Mouse (Mus musculus): ENCODE measurements around the gene Mrtfb. TPM values are rescaled to one million over a fixed set of nuclear protein-coding genes. Genes with fewer than 3 reads are reported as not detected.

Mrtfb gene
- total and polyA plus RNA-seq, 3 experiments, result 8.3 to 27.1 (median 24.9) TPM

DNA sequence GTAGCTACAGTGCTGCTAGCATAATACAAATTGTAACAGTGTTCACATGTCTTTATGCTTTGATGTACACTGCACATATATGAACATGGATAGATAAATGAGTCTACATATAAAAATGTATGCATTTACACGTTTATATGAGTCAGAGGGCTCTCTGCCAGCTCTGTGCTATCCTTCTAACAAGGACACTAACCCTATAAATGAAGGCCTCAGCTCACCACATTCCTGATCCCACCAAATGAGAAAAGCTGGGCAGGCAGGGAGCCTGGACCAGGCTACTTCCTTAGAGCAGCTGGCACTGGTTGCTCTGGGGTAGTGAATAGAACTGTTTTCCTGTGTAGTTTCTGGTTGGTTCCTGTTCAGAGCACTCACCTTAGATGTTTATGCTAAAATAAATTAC, 110.0 kb downstream of the Mrtfb start:
- intact Hi-C loops (cut with DNase I), result no loop called here
- H3K9ac ChIP-seq (ENCODE audit: low read depth, low read length), result no peak overlapping the region
- no peak for DNase-seq
- H3K4me1 ChIP-seq (ENCODE audit: control insufficient read depth, insufficient read depth, low read length), result peaks cover 16% of the 10 kb centered on the region
- WGBS, result 30% methylated on average over 1 of the region's 1 CpGs
- H3K36me3 ChIP-seq (ENCODE audit: control insufficient read depth, insufficient read depth, low read length), result peaks cover 22% of the 10 kb centered on the region
- H3K4me3 ChIP-seq, result no peak overlapping the region
- H3K27ac ChIP-seq, result peak overlapping the region; percentile 45
- H3K79me2 ChIP-seq (replicated peaks; ENCODE audit: control insufficient read depth, insufficient read depth, low read length), result peaks cover 5% of the 10 kb centered on the region
- H3K27me3 ChIP-seq (ENCODE audit: control insufficient read depth, insufficient read depth, low read length), result no peaks in the 10 kb centered on the region
- TF ChIP-seq POLR2A (IDR thresholded peaks at IDR 0.05; ENCODE audit: insufficient read depth, low read depth, low read length) (no peak), EP300 (IDR thresholded peaks at IDR 0.05; ENCODE audit: insufficient read depth, low read depth, low read length) (no peak)

DNA sequence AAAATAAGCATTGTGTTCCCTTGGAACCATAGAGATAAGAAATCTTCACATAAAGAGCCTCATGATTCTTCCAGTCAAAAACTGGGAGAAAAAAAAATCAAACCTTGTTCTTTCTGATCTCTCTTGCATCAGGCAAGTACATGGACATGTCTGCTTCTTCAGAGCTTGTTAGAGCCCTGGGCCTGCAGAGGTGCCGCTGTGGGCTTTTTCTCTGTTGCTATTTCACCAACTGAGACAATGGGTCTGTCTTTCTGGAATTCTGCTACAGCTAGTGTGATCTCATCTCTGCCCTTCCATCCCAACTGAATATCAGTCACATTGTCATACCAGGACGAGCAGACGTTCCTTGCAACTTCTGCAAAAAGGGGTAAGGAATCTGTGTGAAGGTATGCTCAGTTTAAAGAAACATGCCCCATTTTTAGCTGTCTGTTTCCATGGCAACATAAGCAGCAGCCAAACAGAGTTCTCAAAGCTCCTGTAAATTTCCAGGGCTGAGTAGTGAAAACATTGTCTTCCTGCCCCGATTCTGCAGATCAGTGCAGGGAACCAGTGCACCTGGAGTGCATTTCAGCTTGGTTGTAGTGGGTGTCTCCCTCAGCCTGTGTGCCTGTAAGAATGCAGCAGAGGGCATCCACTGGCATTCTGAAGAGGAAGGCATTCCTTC, 110.7 kb downstream of the Mrtfb start:
- intact Hi-C loops (cut with DNase I), result no loop called here
- Histone ChIP-seq H3K36me3 (ENCODE audit: control insufficient read depth, insufficient read depth, low read length) (peaks cover 22% of the 10 kb centered on the region), H3K9ac (ENCODE audit: low read depth, low read length) (0 out of 2 replicates have a peak overlapping the region, but pooled peaks have one; percentile 8), H3K79me2 (replicated peaks; ENCODE audit: control insufficient read depth, insufficient read depth, low read length) (0 out of 2 replicates have a peak, but pooled peaks cover 2% of the 10 kb centered on the region), H3K27ac (peak overlapping the region; percentile 45), H3K4me3 (no peak overlapping the region), H3K27me3 (ENCODE audit: control insufficient read depth, insufficient read depth, low read length) (no peaks in the 10 kb centered on the region), H3K4me1 (ENCODE audit: control insufficient read depth, insufficient read depth, low read length) (peaks cover 18% of the 10 kb centered on the region)
- TF ChIP-seq CTCF (IDR thresholded peaks at IDR 0.05) (no peak), EP300 (IDR thresholded peaks at IDR 0.05; ENCODE audit: insufficient read depth, low read depth, low read length) (no peak), POLR2A (IDR thresholded peaks at IDR 0.05; ENCODE audit: insufficient read depth, low read depth, low read length) (no peak)
- DNase-seq, result peak in 1 of 2 experiments; percentile 15
- WGBS, result 17% methylated on average over 4 of the region's 4 CpGs

DNA sequence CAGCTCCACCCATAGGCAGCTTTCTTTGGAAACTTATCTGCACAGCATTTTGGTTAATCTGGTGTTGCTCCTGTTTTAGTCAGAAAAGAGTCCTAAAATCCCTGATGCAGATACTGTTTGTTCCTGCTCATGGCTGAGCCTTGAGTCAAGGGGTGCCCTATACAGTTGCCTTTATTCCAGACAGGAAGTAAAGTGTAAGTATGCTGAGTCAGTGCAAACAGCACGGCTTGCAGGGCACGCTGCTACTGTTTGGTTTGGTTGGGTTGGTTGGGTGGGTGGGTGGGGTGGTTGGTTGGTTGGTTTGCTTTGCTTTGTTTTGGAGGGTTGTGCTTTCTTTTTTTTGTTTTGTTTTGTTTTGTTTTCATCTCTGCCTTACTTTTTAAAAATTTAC, 111.2 kb downstream of the Mrtfb start:
- WGBS, result 54% methylated on average over 2 of the region's 2 CpGs
- no peak for DNase-seq
- H3K4me3 ChIP-seq, result no peak overlapping the region
- no peak overlapping the region for H3K9ac ChIP-seq (ENCODE audit: low read depth, low read length)
- TF ChIP-seq CTCF (IDR thresholded peaks at IDR 0.05) (no peak), POLR2A (IDR thresholded peaks at IDR 0.05; ENCODE audit: insufficient read depth, low read depth, low read length) (no peak), EP300 (IDR thresholded peaks at IDR 0.05; ENCODE audit: insufficient read depth, low read depth, low read length) (no peak)
- peaks cover 21% of the 10 kb centered on the region for H3K36me3 ChIP-seq (ENCODE audit: control insufficient read depth, insufficient read depth, low read length)
- peaks cover 20% of the 10 kb centered on the region for H3K4me1 ChIP-seq (ENCODE audit: control insufficient read depth, insufficient read depth, low read length)
- H3K27ac ChIP-seq, result peak overlapping the region; percentile 45
- intact Hi-C loops (cut with DNase I), result no loop called here
- H3K79me2 ChIP-seq (replicated peaks; ENCODE audit: control insufficient read depth, insufficient read depth, low read length), result no peaks in the 10 kb centered on the region
- H3K27me3 ChIP-seq (ENCODE audit: control insufficient read depth, insufficient read depth, low read length), result no peaks in the 10 kb centered on the region

DNA sequence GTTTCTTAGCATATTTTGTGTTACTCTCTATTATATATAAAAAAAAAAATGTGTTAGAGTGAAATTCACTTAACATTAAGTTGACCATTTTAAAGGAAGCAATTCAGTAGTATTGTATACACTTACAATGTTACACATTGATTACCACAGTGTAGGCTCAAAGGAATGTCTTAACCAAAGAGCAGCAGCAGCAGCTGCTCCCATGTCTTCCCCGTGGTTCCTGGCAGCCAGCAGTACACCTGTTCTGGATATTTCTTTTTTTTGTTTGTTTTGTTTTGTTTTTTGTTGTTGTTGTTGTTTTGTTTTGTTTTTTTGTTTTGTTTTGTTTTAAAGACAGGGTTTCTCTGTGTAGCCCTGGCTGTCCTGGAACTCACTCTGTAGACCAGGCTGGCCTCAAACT, 112.4 kb downstream of the Mrtfb start:
- Histone ChIP-seq H3K4me1 (ENCODE audit: control insufficient read depth, insufficient read depth, low read length) (peaks cover 22% of the 10 kb centered on the region), H3K27ac (no peak overlapping the region), H3K4me3 (no peak overlapping the region), H3K36me3 (ENCODE audit: control insufficient read depth, insufficient read depth, low read length) (peaks cover 26% of the 10 kb centered on the region), H3K27me3 (ENCODE audit: control insufficient read depth, insufficient read depth, low read length) (no peaks in the 10 kb centered on the region), H3K9ac (ENCODE audit: low read depth, low read length) (no peak overlapping the region), H3K79me2 (replicated peaks; ENCODE audit: control insufficient read depth, insufficient read depth, low read length) (no peaks in the 10 kb centered on the region)
- 93% methylated on average over 1 of the region's 1 CpGs for WGBS
- TF ChIP-seq CTCF (IDR thresholded peaks at IDR 0.05) (no peak), POLR2A (IDR thresholded peaks at IDR 0.05; ENCODE audit: insufficient read depth, low read depth, low read length) (no peak), EP300 (IDR thresholded peaks at IDR 0.05; ENCODE audit: insufficient read depth, low read depth, low read length) (no peak)
- no peak for DNase-seq
- intact Hi-C loops (cut with DNase I), result no loop called here

DNA sequence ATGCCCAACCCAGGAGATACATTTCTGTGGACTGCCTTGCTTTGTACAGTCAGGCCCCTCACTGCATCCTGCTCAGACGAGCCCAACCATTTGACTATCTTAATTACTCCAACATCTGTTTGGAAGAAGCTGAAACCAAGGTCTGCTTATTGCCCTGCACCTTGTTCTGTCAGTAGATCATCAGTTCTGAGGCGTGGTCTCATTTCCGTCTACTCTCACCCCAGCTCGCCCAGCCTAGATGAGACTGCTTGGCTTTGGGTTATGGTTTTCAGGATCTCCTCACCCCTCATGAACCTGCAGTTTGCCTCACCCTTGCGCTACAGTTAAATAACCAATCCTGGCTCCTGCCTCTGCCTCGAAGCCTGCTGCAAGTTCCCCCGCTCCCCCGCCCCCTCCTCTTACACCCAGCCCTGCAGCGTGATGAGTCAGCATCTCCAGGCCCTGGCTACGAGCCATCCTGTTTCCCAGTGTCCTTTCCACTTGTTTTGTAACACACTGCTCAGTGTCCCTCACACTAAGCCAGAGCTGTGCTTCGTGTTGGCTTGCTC, 115.5 kb downstream of the Mrtfb start:
- 3% methylated on average over 11 of the region's 11 CpGs for WGBS
- DNase-seq, result peak; percentile 90
- Histone ChIP-seq H3K27me3 (ENCODE audit: control insufficient read depth, insufficient read depth, low read length) (no peaks in the 10 kb centered on the region), H3K4me3 (no peak overlapping the region), H3K79me2 (replicated peaks; ENCODE audit: control insufficient read depth, insufficient read depth, low read length) (no peaks in the 10 kb centered on the region), H3K9ac (ENCODE audit: low read depth, low read length) (0 out of 2 replicates have a peak overlapping the region, but pooled peaks have one; percentile 0), H3K27ac (peak overlapping the region; percentile 32), H3K4me1 (ENCODE audit: control insufficient read depth, insufficient read depth, low read length) (peaks cover 19% of the 10 kb centered on the region), H3K36me3 (ENCODE audit: control insufficient read depth, insufficient read depth, low read length) (peaks cover 18% of the 10 kb centered on the region)
- no peak for TF ChIP-seq POLR2A (IDR thresholded peaks at IDR 0.05; ENCODE audit: insufficient read depth, low read depth, low read length)
- TF ChIP-seq CTCF (IDR thresholded peaks at IDR 0.05), result no peak
- TF ChIP-seq EP300 (IDR thresholded peaks at IDR 0.05; ENCODE audit: insufficient read depth, low read depth, low read length), result peak; percentile 74; the same call in 1 of the 2 replicates
- intact Hi-C loops (cut with DNase I), result loop anchor here (2.0 kb wide), 1 partner anchor 13 kb away; no protein-coding TSS in a partner anchor

DNA sequence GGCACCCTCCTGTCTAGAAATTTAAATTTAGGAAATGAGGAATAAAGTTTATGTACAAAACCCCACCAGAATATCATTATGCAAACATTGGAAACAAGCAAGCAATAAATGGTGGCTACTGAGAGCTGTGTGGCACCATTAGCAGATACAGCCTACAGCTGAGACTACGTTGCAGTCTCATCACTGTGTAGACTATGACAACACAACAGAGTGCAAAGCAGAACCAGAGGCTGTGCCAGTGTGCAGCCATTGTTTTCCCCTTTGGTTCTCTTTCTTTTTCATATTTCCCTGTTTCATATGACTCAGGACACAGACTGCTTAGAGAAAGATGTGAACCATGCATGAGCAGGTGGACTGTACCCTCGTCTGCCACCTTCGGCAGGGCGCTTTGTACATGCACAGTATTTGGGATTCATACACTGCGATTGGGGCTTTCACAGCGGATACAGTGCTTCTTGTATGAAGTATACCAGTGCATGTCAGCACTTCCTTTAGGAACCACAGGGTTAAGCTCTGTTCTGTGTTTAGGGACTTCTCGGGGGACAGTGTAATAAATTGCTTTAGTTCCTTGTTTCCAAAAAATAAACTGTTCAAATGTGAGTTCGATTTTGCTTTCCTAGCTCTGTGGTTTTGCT, 116.7 kb downstream of the Mrtfb start:
- intact Hi-C loops (cut with DNase I), result loop anchor here (2.0 kb wide), 1 partner anchor 14 kb away; no protein-coding TSS in a partner anchor
- TF ChIP-seq EP300 (IDR thresholded peaks at IDR 0.05; ENCODE audit: insufficient read depth, low read depth, low read length) (no peak), CTCF (IDR thresholded peaks at IDR 0.05) (no peak), POLR2A (IDR thresholded peaks at IDR 0.05; ENCODE audit: insufficient read depth, low read depth, low read length) (no peak)
- Histone ChIP-seq H3K4me1 (ENCODE audit: control insufficient read depth, insufficient read depth, low read length) (peaks cover 16% of the 10 kb centered on the region), H3K27me3 (ENCODE audit: control insufficient read depth, insufficient read depth, low read length) (no peaks in the 10 kb centered on the region), H3K4me3 (no peak overlapping the region), H3K36me3 (ENCODE audit: control insufficient read depth, insufficient read depth, low read length) (peaks cover 18% of the 10 kb centered on the region), H3K9ac (ENCODE audit: low read depth, low read length) (no peak overlapping the region), H3K79me2 (replicated peaks; ENCODE audit: control insufficient read depth, insufficient read depth, low read length) (no peaks in the 10 kb centered on the region), H3K27ac (no peak overlapping the region)
- no peak for DNase-seq
- WGBS, result 84% methylated on average over 8 of the region's 8 CpGs

Data from heart, adult 2 months (tissue).